Mouse (Mus musculus): ENCODE results near the gene Rnf144b.
A peak's percentile ranks its signal among the peaks of the same experiment; 100 is the strongest.

Rnf144b gene

GRCm38 (mm10) chr13:47183033-47183730 is 60.7 kb downstream of the Rnf144b start:
- no peak for DNase-seq

GRCm38 (mm10) chr13:47183771-47184170 is 61.3 kb downstream of the Rnf144b start:
- DNase-seq: no peak

DNA sequence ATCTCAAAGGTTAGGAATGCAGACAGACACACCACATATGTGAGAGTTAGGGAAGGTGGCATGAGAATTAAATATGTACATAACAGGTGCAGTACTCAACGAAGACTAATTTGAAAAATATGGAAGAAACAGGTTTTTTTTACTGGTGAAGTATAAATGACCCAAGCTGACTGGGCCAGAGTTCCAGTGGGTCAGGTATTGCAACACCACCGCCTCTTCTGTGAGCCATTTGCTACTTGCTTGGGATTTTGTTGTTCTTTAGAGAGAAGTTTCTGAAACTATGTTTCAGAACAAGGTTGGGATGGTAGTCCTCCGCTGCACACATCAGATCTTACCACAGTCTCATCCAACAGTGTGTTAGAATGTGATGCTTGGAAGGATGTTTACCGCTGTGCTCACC is 65.4 kb downstream of the Rnf144b start:
- DNase-seq: no peak

DNA sequence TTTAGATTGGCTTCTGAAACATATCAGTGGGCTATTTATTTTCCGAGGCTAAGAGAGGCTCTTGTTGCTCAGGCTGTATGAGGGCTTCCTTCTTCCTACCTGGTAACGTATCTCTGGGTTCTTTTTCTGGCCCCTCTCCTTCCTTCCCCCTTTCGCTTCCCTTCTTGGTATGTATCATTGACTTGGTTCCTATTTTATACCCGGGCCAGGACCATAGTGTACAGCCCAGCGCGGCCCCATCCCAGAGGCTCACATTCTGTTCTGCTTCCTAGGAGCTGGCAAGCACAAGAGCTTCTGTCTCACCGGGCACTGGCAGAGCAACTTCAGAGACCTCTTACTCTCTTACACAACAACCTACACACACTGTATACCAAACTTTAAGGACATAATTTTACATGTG is 67.5 kb downstream of the Rnf144b start:
- DNase-seq: peak in 1 of 2 experiments; percentile 32

GRCm38 (mm10) chr13:47192200-47192599 is 69.7 kb downstream of the Rnf144b start:
- no peak for DNase-seq

GRCm38 (mm10) chr13:47192771-47193170 is 70.3 kb downstream of the Rnf144b start:
- no peak for DNase-seq

GRCm38 (mm10) chr13:47193326-47194153 is 71.1 kb downstream of the Rnf144b start:
- DNase-seq: peak; percentile 91 to 93

DNA sequence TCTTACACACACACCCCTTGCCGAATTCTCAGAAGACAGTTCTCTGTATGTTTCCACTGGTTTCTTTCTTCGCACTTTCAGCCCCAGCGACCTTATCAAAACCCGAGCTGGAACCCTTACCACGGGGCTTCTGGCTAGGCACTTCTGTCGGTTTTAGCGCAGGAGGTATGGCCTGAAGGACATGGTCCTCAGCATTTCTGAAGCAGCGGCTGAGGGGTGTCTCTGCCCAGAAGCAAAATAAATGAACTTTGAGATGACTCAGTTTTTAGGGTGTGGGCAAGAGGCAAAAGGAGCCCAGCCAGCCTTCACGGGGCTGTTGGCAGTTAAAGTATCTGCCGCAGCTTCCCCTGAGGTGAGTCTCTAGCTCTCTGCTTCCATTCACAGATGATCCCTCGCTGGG is 72.2 kb downstream of the Rnf144b start:
- DNase-seq: no peak

GRCm38 (mm10) chr13:47195491-47195890 is 73.0 kb downstream of the Rnf144b start:
- no peak for DNase-seq

DNA sequence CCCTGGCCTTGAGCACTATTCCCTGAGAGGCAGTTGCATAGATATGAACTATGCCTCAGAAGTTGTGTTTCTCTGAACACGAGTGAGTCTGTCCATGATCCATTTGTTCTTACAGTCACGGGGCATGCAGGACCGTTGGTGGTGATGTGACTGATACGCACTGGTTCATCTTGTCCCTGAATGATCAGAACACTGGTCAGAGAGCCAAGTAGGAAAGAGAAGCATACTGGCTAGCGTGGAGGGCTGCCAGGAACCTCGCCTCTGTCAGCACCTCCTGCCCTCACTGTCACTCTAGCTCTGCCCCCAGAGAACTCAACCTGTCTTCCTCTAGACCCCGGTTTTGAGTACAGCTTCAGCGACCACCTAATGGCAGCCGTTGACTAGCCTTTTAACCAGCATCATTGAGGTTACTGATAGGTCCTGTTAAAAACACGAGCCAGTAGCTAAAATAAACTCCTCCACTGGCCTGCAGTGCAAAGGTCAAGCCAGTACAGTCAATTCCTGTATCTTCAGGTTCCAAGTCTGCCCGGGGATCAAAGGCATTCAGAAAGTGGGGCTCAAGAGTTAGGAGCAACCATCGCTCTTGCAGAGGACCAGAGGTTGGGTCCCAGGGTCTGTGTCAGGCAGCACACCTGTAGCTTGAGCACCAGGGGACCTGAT is 77.7 kb downstream of the Rnf144b start:
- DNase-seq: peak in 1 of 2 experiments; percentile 50

DNA sequence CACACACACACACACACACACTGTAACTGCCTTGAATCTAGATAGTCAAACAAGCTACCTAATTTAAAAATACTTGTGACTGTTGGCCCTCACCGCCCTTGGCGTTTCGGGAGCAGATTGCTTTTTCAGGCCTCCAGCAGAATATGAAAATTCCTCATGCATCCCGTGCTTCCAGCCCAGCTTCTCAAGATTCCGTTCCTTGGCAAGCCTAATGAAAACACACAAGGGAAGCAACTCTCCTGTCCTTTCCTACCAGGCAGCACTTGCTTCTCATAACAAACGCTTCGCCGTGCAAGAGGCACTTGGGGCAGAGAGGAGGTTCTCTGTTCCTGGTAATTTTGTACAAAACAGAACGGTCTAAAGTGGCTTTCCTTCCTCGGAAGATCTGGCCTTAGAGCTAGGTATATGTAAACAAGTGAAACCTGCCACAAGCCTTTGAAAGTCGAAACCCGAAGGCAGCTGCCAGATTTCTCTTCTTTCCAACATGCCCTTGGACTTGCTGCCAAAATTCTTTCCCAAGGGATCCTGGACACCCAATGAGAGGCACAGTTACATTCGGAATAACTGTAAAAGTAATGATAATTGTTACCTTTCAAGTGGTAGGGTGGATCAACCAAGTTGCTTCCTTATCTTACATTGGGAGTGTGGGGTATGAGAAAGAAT is 79.6 kb downstream of the Rnf144b start:
- DNase-seq: peak in 1 of 2 experiments; percentile 46

DNA sequence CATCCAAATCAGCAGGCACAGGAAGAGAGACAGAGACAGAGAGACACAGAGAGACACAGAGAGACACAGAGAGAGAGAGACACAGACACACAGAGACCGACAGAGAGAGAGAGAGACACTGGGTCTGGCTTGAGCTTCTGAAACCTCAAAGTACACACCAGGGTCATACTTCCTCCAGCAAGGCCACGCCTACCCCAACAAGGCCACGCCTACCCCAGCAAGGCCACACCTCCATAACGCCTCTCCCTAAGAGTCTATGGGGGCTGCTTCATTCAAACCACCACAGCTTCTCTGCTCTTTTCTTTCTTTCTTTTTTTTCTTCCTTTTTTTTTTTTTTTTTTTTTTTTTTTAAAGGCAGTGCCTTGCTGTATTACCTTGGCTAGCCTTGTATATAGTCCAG is 88.0 kb downstream of the Rnf144b start:
- no peak for DNase-seq

GRCm38 (mm10) chr13:47210992-47211391 is 88.5 kb downstream of the Rnf144b start:
- DNase-seq: no peak

DNA sequence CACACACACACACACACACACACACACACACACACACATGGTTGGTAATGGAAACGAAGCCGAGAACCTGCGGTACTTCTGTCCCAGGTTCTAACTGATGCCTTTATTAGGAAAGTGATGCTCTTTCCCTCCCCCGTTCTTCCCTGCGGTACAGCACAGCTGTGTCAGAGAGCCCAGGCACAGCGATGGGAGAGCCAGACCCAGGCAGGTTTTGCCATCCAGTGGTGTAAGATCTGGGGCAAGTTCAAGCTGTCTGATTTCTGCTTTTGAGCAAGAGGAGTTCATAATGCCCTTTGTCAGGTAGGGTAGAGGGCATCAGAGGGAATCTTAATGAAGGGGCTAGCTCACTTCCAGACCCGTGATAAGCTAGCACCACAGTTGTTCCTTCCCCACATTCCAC is 89.1 kb downstream of the Rnf144b start:
- DNase-seq: no peak

DNA sequence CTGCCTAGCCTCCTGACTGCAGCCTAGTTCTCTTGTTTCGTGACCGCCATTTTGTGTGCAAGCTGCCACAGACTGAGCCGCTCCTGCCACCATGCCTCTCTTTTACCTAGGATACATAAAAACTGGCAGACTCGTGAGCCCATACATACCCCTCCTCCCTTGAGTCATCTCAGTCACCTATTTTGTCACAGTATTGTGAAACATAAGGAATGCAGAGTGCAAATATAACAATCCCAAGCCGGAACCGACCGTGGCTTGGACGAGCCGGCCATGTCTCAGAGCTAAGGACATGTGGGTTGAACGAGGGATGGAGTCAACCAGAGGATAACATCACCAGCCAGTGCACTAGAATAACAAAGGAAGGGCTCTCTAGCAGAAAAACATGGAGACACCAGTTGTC is 91.4 kb downstream of the Rnf144b start:
- no peak for DNase-seq

GRCm38 (mm10) chr13:47214895-47215294 is 92.4 kb downstream of the Rnf144b start:
- DNase-seq: peak in 1 of 2 experiments; percentile 53

DNA sequence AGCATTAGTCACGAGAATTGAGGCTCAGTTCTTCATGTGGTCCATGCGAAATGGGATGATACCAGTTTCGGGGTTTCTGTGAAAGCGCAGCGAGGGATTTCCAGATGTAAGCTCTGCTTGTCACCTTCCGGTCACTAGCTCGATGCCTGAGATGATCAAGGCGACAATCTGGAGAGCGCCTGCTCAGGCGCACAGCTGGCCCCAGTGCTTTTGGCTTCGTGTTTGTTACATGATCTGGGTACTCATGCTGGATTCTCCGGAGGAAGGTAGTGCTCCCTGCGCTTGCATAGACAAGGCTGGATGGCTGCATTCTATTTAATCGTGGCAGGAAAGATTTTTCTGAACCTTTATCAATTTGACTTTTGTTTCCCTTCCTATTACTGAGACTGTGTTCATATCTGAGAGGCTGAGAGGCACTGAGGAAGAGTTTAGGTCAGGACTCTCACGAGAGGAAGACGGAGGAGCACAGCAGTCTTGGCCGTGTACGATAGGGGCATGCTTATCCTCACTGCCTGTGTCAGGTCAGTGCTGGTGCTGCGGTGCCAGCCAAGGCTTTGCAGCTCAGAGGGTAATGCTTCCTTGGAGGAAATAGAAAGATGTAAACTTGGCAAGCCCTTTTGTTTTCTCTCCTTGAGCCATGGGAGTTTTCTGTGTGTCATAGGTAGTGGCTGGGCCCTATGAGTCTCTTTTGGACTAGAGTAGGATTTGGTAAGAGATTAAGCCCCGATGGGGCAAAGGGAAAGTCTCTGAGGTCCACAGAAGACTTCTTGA is 93.5 kb downstream of the Rnf144b start:
- peak in 1 of 2 experiments; percentile 60 for DNase-seq

DNA sequence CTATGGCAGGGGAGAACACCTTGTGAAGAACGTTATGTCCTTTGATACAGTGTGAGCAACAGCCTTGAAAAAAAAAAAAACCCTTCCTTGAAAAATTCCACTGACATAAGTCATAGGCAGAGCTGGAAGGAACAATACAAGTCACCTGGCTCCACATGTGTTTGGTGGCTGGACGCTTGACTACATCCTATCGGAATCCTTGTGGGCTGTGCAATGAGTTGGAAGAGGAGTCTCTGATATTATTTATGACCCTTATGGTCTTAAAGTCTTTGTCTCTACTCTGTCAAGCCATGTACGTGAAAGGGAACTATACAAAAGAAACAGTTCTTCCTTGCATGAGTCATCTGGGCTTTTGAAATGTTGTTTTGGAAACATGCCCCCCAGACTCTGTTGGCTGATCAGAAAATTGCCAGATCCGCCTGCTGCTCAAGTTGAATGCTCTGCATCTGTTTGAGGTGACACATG is 94.7 kb downstream of the Rnf144b start:
- DNase-seq: peak in 1 of 2 experiments; percentile 53

GRCm38 (mm10) chr13:47218351-47218750 is 95.9 kb downstream of the Rnf144b start:
- DNase-seq: no peak

DNA sequence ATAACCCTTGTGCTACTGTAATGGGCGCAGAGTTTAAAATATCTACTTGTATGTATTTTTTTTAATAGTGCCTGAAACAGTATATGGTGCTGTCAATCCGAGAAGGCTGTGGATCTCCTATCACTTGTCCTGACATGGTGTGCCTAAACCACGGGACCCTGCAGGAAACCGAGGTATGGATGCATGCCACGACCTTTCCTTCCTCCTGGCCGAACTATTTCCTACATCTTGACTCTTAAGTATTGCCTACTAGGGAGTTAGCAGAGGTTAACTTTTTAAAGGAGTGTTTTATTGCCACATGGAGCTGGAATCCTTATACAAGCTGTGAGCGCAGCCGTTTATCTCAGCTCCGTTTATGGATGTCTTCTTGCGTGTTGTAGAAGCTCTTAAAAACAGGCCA is 98.0 kb downstream of the Rnf144b start:
- DNase-seq: no peak

GRCm38 (mm10) chr13:47223576-47224538 is 101.4 kb downstream of the Rnf144b start:
- DNase-seq: peak; percentile 78 to 85
